In the genomic region with DNA sequence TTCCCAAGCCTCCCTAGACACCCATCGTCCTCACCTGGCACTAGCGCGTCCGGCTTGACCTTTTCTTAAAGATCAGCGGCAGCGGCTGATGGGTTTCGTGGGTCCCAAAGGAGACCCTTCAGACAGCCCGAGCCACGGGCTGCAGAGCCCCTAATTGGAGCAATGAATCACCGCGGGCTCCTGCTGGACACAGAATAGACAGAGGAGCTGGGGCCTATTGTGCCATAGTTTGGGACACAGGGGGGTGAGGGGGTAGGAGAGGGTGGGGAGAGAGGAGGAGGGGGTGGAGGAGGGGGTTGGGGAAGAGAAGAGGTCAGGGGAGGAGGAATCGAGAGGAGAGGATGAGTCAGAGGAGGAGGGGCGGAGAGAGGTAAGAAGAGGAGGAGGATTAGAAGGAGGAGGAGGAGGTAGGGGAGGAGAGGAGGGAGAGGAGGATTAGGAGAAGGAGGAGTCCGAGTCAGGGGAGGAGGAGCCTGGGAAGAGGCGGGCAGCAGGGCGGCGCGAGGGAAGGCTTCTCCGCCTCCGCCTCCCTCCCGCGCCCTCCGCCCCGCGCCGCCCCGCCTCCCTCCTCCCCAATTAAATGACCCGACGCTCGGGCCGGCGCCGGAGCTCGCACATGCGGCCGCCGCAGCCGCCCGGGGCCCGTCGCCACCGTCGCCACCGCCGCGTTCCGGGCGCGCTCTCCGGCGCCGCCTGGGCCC, we compare ENCODE assay signal across 8 mouse cellular contexts. TPM values are rescaled to one million over a fixed set of nuclear protein-coding genes. Genes with fewer than 3 reads are reported as not detected.
DNase-seq lines count a peak whose midpoint lies in the region; ATAC-seq and TF ChIP-seq lines count a peak whose summit lies in the region.

A gene (plus strand): TSS at position 566 of the 701 bp plus-strand sequence.

- 12% methylated on average over 21 of the region's 52 CpGs for WGBS in heart, postnatal 0 days
- 13% methylated on average over 23 of the region's 52 CpGs for WGBS in liver, embryonic 15.5 days (ENCODE audit: insufficient replicate concordance)
- WGBS in neural tube, embryonic 15.5 days, result under 1% methylated on average over 12 of the region's 52 CpGs

- H3K9ac ChIP-seq in heart, postnatal 0 days (replicated peaks; ENCODE audit: low read depth, low read length), result peak within 1 kb of the TSS; percentile 62
- H3K9ac ChIP-seq in liver, embryonic 15.5 days, result no peak within 1 kb of the TSS; the same call in 1 of the 2 replicates
- peak within 1 kb of the TSS; percentile 44 for H3K9ac ChIP-seq in neural tube, embryonic 15.5 days (replicated peaks)

- peak; percentile 75 for ATAC-seq in heart, postnatal 0 days (ENCODE audit: insufficient read depth, low read depth)
- 0 out of 2 replicates have a peak, but pooled peaks have one; percentile 16 for ATAC-seq in liver, embryonic 15.5 days (ENCODE audit: insufficient read depth)
- ATAC-seq in neural tube, embryonic 15.5 days (ENCODE audit: low FRiP score), result peak; percentile 79

- no peak for TF ChIP-seq EP300 in heart, postnatal 0 days (IDR thresholded peaks at IDR 0.05; ENCODE audit: low read depth)

- H3K27ac ChIP-seq in heart, postnatal 0 days (ENCODE audit: low read depth), result peak within 1 kb of the TSS; percentile 52
- no peak within 1 kb of the TSS for H3K27ac ChIP-seq in liver, embryonic 15.5 days (replicated peaks)
- H3K27ac ChIP-seq in neural tube, embryonic 15.5 days (replicated peaks), result peak within 1 kb of the TSS; percentile 72

- H3K36me3 ChIP-seq in heart, postnatal 0 days (replicated peaks; ENCODE audit: control insufficient read depth, insufficient read depth, low read length), result no peaks in the 10 kb centered on the region
- H3K36me3 ChIP-seq in liver, embryonic 15.5 days (replicated peaks), result no peaks in the 10 kb centered on the region
- H3K36me3 ChIP-seq in neural tube, embryonic 15.5 days, result no peaks in the 10 kb centered on the region

- H3K27me3 ChIP-seq in heart, postnatal 0 days (ENCODE audit: control insufficient read depth, insufficient read depth, low read length), result peaks cover 7% of the 10 kb centered on the region; the same call in 1 of the 2 replicates
- H3K27me3 ChIP-seq in liver, embryonic 15.5 days, result peaks cover 79% of the 10 kb centered on the region
- no peaks in the 10 kb centered on the region for H3K27me3 ChIP-seq in neural tube, embryonic 15.5 days (replicated peaks)

- TF ChIP-seq CTCF in heart, postnatal 0 days (IDR thresholded peaks at IDR 0.05; ENCODE audit: low read depth), result no peak

- H3K9me3 ChIP-seq in heart, postnatal 0 days (replicated peaks; ENCODE audit: control insufficient read depth, low read length), result no peaks in the 10 kb centered on the region
- no peaks in the 10 kb centered on the region for H3K9me3 ChIP-seq in liver, embryonic 15.5 days (replicated peaks)
- H3K9me3 ChIP-seq in neural tube, embryonic 15.5 days (replicated peaks), result no peaks in the 10 kb centered on the region

- DNase-seq in Muller cell, postnatal 12 days (ENCODE audit: inconsistent ontology term), result peak; percentile 95
- DNase-seq in c-Kit-positive CD71-positive TER-119-negative erythroid progenitor cells, embryonic 14.5 days (ENCODE audit: low read depth), result peak; percentile 17
- DNase-seq in fat pad, adult 2 months (ENCODE audit: extremely low read depth, low read depth, low spot score), result peak; percentile 36
- DNase-seq in heart, postnatal 0 days (ENCODE audit: low spot score), result peak; percentile 86
- peak; percentile 85 to 90 for DNase-seq in kidney, postnatal 36 days
- DNase-seq in urinary bladder, postnatal 36 days (ENCODE audit: low spot score in 2 of 2), result peak; percentile 72 to 87

- peaks cover 40% of the 10 kb centered on the region for H3K4me1 ChIP-seq in heart, postnatal 0 days (ENCODE audit: control insufficient read depth, insufficient read depth)
- H3K4me1 ChIP-seq in liver, embryonic 15.5 days (replicated peaks), result peaks cover 11% of the 10 kb centered on the region
- H3K4me1 ChIP-seq in neural tube, embryonic 15.5 days, result peaks cover 77% of the 10 kb centered on the region

- peak within 1 kb of the TSS; percentile 97 for H3K4me2 ChIP-seq in heart, postnatal 0 days (ENCODE audit: low read depth, low read length)
- peak within 1 kb of the TSS; percentile 71 for H3K4me2 ChIP-seq in liver, embryonic 15.5 days
- peak within 1 kb of the TSS; percentile 83 for H3K4me2 ChIP-seq in neural tube, embryonic 15.5 days

- peak within 1 kb of the TSS; percentile 61 for H3K4me3 ChIP-seq in heart, postnatal 0 days (ENCODE audit: low read depth, low read length)
- H3K4me3 ChIP-seq in liver, embryonic 15.5 days (replicated peaks), result peak within 1 kb of the TSS; percentile 51
- H3K4me3 ChIP-seq in neural tube, embryonic 15.5 days (replicated peaks), result peak within 1 kb of the TSS; percentile 64

RNA-seq across cellular contexts. Expression of the gene that starts here (rescaled TPM):
- total RNA-seq in heart, postnatal 0 days (2014; rRNA removed; ENCODE audit: low replicate concordance), result 18.7 and 30.8 TPM in 2 replicates
- polyA plus RNA-seq in heart, postnatal 0 days (2015; fragmentation: Nextera tagmentation; extraction: Ambion mirVana), result 4.1 and 5.4 TPM in 2 replicates
- polyA plus RNA-seq in liver, embryonic 15.5 days (2015; fragmentation: Nextera tagmentation; extraction: Ambion mirVana), result 8.7 and 10.6 TPM in 2 replicates
- polyA plus RNA-seq in neural tube, embryonic 15.5 days (2015; fragmentation: Nextera tagmentation; extraction: Ambion mirVana), result 12.2 and 14.0 TPM in 2 replicates

Comparison
In these comparisons a context has a peak if more than half of its experiments do, and no peak if none do; other contexts are left out.
1. DNase-seq: peak in every context shown above with its lines; median percentile 95 in Muller cell, postnatal 12 days; 88 in kidney, postnatal 36 days; 86 in heart, postnatal 0 days; 80 in urinary bladder, postnatal 36 days; 36 in fat pad, adult 2 months; 17 in c-Kit-positive CD71-positive TER-119-negative erythroid progenitor cells, embryonic 14.5 days.
2. ATAC-seq: peak in every context shown above with its lines; median percentile 79 in neural tube, embryonic 15.5 days; 75 in heart, postnatal 0 days; 16 in liver, embryonic 15.5 days.